ENCODE assay signal across 9 mouse cellular contexts in the genomic region with DNA sequence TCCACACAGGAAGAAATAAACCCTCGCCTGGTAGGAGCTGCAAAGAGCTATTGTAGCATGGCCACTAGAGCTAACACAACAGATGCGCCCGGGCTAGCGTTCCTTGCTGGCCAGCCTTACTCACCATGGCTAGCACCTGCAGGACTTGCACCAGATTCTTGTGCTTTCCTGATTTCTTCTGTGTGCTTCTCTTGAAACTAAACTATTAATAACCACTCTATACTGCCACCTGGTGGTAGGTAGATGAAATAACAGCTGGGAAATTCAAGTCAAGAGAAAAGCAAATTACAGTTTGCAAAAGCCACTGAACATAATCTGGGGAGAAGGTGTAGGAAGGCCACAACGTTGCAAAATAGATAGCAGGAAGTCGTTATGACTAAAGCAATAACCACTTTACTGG.
DNase-seq lines count a peak whose midpoint lies in the region; ATAC-seq and TF ChIP-seq lines count a peak whose summit lies in the region.
"Had no signal": no experiment of that assay in that cellular context is flagged by ENCODE, and none has a peak within 500 bp of the region (broad histone marks: within the 10 kb centered on the region; RNA-seq: fewer than 3 reads in every experiment).

No protein-coding gene starts in this region.

- CTCF ChIA-PET in Patski (lab: Charles Lee) = interaction anchor here (0.6 to 2.8 kb wide), 14 partner anchors 8 to 186 kb away, joined by 3 to 21 read pairs (median 4); partner anchors contain the start of gene 0610040J01Rik

- intact Hi-C loops in gastrocnemius, adult 2 months (cut with DNase I) = loop anchor here (1.0 kb wide), 1 partner anchor 75 kb away; no protein-coding TSS in a partner anchor

- no peaks in the 10 kb centered on the region for H3K27me3 ChIP-seq in Patski
- H3K27me3 ChIP-seq: embryonic facial prominence, embryonic 12.5 days had no signal

- H3K27ac ChIP-seq in gastrocnemius, adult 2 months = no peak overlapping the region
- H3K27ac ChIP-seq: embryonic facial prominence, embryonic 12.5 days had no signal

- no peak for DNase-seq in gastrocnemius, adult 2 months
- DNase-seq in gastrocnemius, postnatal 25 days = no peak
- peak; percentile 23 for DNase-seq in 3134 (ENCODE audit: extremely low read depth, insufficient read length, low spot score)
- DNase-seq in Patski (ENCODE audit: low read depth, low spot score) = no peak
- peak; percentile 34 for DNase-seq in lung, postnatal 25 days (ENCODE audit: low spot score)
- DNase-seq in gastrocnemius, adult 8-10 months (ENCODE audit: low spot score in 2 of 2) = no peak

- in situ Hi-C loops in Patski (cut with MboI; ENCODE audit: low pct_unique_long_range_greater_than_20kb) = loop anchor here (5.0 to 25.0 kb wide), 3 partner anchors 74 to 949 kb away; partner anchors contain the start of gene 0610040J01Rik

- POLR2A ChIA-PET in Patski (lab: Charles Lee) = no interaction called here

- peak; percentile 76 for TF ChIP-seq CTCF in gastrocnemius, adult 2 months (IDR thresholded peaks at IDR 0.05)
- TF ChIP-seq CTCF in Patski (IDR thresholded peaks at IDR 0.05) = peak; percentile 70

- no peak overlapping the region for H3K4me3 ChIP-seq in gastrocnemius, adult 2 months
- H3K4me3 ChIP-seq: embryonic facial prominence, embryonic 12.5 days had no signal

- ATAC-seq in Patski = peak; percentile 62
- ATAC-seq in granulocyte monocyte progenitor cell, adult 5-6 weeks (replicated peaks; ENCODE audit: poor library complexity, severe bottlenecking) = peak; percentile 79
- ATAC-seq in activated CD4-positive, CD25-positive, alpha-beta regulatory T cell, adult 4 months = no peak

Comparison
In these comparisons a context has a peak if more than half of its experiments do, and no peak if none do; other contexts are left out.
1. DNase-seq: peak in 3134 (single experiment) and lung, postnatal 25 days (single experiment); none in gastrocnemius, adult 2 months (single experiment), gastrocnemius, postnatal 25 days (single experiment), Patski (single experiment) and gastrocnemius, adult 8-10 months (0 of 2).